Mouse (Mus musculus) stomach, postnatal 0 days (tissue): ENCODE results near the gene Ccdc3. TPM values are rescaled to one million over a fixed set of nuclear protein-coding genes. Genes with fewer than 3 reads are reported as not detected.

Experiments
- ATAC-seq: fragments of 200-750 bp; cut with Nextera tagmentation; 2 replicates; pipeline ENCODE4 v1.8.0; 2017; ENCODE audit not compliant: low FRiP score, low TSS enrichment
- DNase-seq: peaks from one replicate; pipeline ENCODE4 v3.0.0-alpha.2; 2016; ENCODE audit warnings: low spot score
- H3K27ac ChIP-seq: fragments of 300-500 bp; sonication (generic); replicated peaks from 2 replicates; pipeline ENCODE4 v1.5.1; 2014; ENCODE audit warnings: mild to moderate bottlenecking, control low read depth
- H3K27me3 ChIP-seq: fragments of 300-500 bp; sonication (generic); 2 replicates; pipeline ENCODE4 v1.6.1; 2014; ENCODE audit warnings: low read length; ENCODE audit not compliant: control insufficient read depth, insufficient read depth
- H3K36me3 ChIP-seq: fragments of 300-500 bp; sonication (generic); 2 replicates; pipeline ENCODE4 v1.6.1; 2014; ENCODE audit warnings: low read length, mixed read lengths; ENCODE audit not compliant: control insufficient read depth, insufficient read depth
- H3K4me1 ChIP-seq: fragments of 300-500 bp; sonication (generic); replicated peaks from 2 replicates; pipeline ENCODE4 v1.6.1; 2014; ENCODE audit warnings: antibody characterized with exemption; ENCODE audit not compliant: control insufficient read depth, insufficient read depth
- H3K4me2 ChIP-seq: fragments of 300-500 bp; sonication (generic); replicated peaks from 2 replicates; pipeline ENCODE4 v1.6.1; 2014; ENCODE audit warnings: low read depth, mild to moderate bottlenecking, control low read depth, moderate library complexity
- H3K4me3 ChIP-seq: fragments of 300-500 bp; sonication (generic); 2 replicates; pipeline ENCODE4 v1.5.1; 2014; ENCODE audit warnings: low read depth, low read length, control low read depth
- H3K9ac ChIP-seq: fragments of 300-500 bp; sonication (generic); 2 replicates; pipeline ENCODE4 v1.6.1; 2014; ENCODE audit warnings: mild to moderate bottlenecking, low read length, control low read depth, mixed read lengths
- H3K9me3 ChIP-seq: fragments of 300-500 bp; sonication (generic); 2 replicates; pipeline ENCODE4 v1.6.1; 2016; ENCODE audit warnings: low read length; ENCODE audit not compliant: control insufficient read depth
- CTCF ChIP-seq: IDR thresholded peaks from 2 replicates; pipeline ENCODE4 v1.5.1; 2016; ENCODE audit warnings: antibody characterized with exemption, low read depth, mild to moderate bottlenecking, moderate library complexity
- EP300 ChIP-seq: optimal IDR thresholded peaks from 2 replicates; pipeline ENCODE3; 2016; ENCODE audit warnings: antibody characterized with exemption
- WGBS: fragments of 180-500 bp; shearing (Covaris S2); extraction: QIAGEN DNeasy Blood & Tissue Kit; methylation state at CpG from one replicate; pipeline ENCODE4 v1.1.7; 2014; 5-methylcytosine and 5-hydroxymethylcytosine counted together
- polyA plus RNA-seq: library from polyadenylated mRNA; unstranded; fragments of >200 nt; fragmentation: Nextera tagmentation; extraction: Ambion mirVana; gene quantifications from 2 replicates; pipeline ENCODE4 v1.2.1, GENCODE M21; 2015

Gene Ccdc3
- polyA plus RNA-seq, 1 experiment from 2014 or later: 24.4 TPM

GRCm38 (mm10) chr2:5197486-5197885 is 59.9 kb downstream of the Ccdc3 start:
- H3K27me3 ChIP-seq: no peaks in the 10 kb centered on the region
- DNase-seq: no peak
- WGBS: 93% methylated on average over 4 of the region's 4 CpGs

GRCm38 (mm10) chr2:5199289-5199688 is 61.7 kb downstream of the Ccdc3 start:
- no peak overlapping the region for H3K4me3 ChIP-seq
- no peaks in the 10 kb centered on the region for H3K36me3 ChIP-seq
- H3K9me3 ChIP-seq: no peaks in the 10 kb centered on the region
- no peak overlapping the region for H3K9ac ChIP-seq
- H3K27ac ChIP-seq: no peak overlapping the region
- H3K4me1 ChIP-seq: no peaks in the 10 kb centered on the region
- H3K4me2 ChIP-seq: no peak overlapping the region
- TF ChIP-seq CTCF: no peak
- TF ChIP-seq EP300: no peak
- DNase-seq: no peak
- H3K27me3 ChIP-seq: no peaks in the 10 kb centered on the region
- no peak for ATAC-seq
- WGBS: 86% methylated on average over 17 of the region's 17 CpGs

More at GRCm38 (mm10) chr2:5197486-5197885, 59.9 kb downstream of the Ccdc3 start:
- H3K4me2 ChIP-seq: no peak overlapping the region
- no peak overlapping the region for H3K4me3 ChIP-seq
- no peak overlapping the region for H3K27ac ChIP-seq
- ATAC-seq: no peak
- H3K4me1 ChIP-seq: no peaks in the 10 kb centered on the region
- TF ChIP-seq CTCF (no peak), EP300 (no peak)
- H3K36me3 ChIP-seq: no peaks in the 10 kb centered on the region
- H3K9ac ChIP-seq: no peak overlapping the region
- no peaks in the 10 kb centered on the region for H3K9me3 ChIP-seq

GRCm38 (mm10) chr2:5200817-5201364 is 63.3 kb downstream of the Ccdc3 start:
- Histone ChIP-seq H3K9me3 (no peaks in the 10 kb centered on the region), H3K27me3 (no peaks in the 10 kb centered on the region), H3K4me2 (no peak overlapping the region), H3K4me1 (no peaks in the 10 kb centered on the region), H3K36me3 (no peaks in the 10 kb centered on the region), H3K9ac (no peak overlapping the region), H3K27ac (no peak overlapping the region), H3K4me3 (no peak overlapping the region)
- ATAC-seq: no peak
- DNase-seq: no peak
- no peak for TF ChIP-seq EP300
- no peak for TF ChIP-seq CTCF
- WGBS: 70% methylated on average over 7 of the region's 7 CpGs

GRCm38 (mm10) chr2:5203146-5203545 is 65.6 kb downstream of the Ccdc3 start:
- Histone ChIP-seq H3K4me2 (no peak overlapping the region), H3K9ac (no peak overlapping the region), H3K4me1 (no peaks in the 10 kb centered on the region), H3K27ac (no peak overlapping the region), H3K4me3 (no peak overlapping the region), H3K27me3 (no peaks in the 10 kb centered on the region), H3K9me3 (no peaks in the 10 kb centered on the region), H3K36me3 (no peaks in the 10 kb centered on the region)
- DNase-seq: no peak
- TF ChIP-seq EP300 (no peak), CTCF (no peak)
- ATAC-seq: no peak
- WGBS: 75% methylated on average over 1 of the region's 1 CpGs

- no peak for ATAC-seq
- WGBS: 70% methylated on average over 1 of the region's 1 CpGs
- Histone ChIP-seq H3K27ac (no peak overlapping the region), H3K27me3 (no peaks in the 10 kb centered on the region), H3K9ac (no peak overlapping the region), H3K9me3 (no peaks in the 10 kb centered on the region), H3K4me1 (no peaks in the 10 kb centered on the region), H3K4me3 (no peak overlapping the region), H3K4me2 (no peak overlapping the region), H3K36me3 (no peaks in the 10 kb centered on the region)
- no peak for TF ChIP-seq CTCF
- no peak for TF ChIP-seq EP300
- DNase-seq: no peak
These were observed 67.4 kb downstream of the Ccdc3 start for GRCm38 (mm10) chr2:5204941-5205340.

- DNase-seq: no peak
- Histone ChIP-seq H3K27me3 (no peaks in the 10 kb centered on the region), H3K4me2 (no peak overlapping the region), H3K9ac (no peak overlapping the region), H3K9me3 (no peaks in the 10 kb centered on the region), H3K4me3 (no peak overlapping the region), H3K27ac (no peak overlapping the region), H3K4me1 (no peaks in the 10 kb centered on the region), H3K36me3 (no peaks in the 10 kb centered on the region)
- no peak for ATAC-seq
- no peak for TF ChIP-seq EP300
- no peak for TF ChIP-seq CTCF
- WGBS: 90% methylated on average over 3 of the region's 3 CpGs
These were observed 69.1 kb downstream of the Ccdc3 start for GRCm38 (mm10) chr2:5206651-5207050.
